Mouse (Mus musculus) midbrain, embryonic 16.5 days (tissue): ENCODE measurements around the gene Atat1. TPM values are rescaled to one million over a fixed set of nuclear protein-coding genes. Genes with fewer than 3 reads are reported as not detected.

Experiments used
- ATAC-seq: fragments of 200-750 bp; cut with Nextera tagmentation; 2 replicates; pipeline ENCODE4 v1.8.0; 2017; ENCODE audit warnings: moderate TSS enrichment
- H3K27ac ChIP-seq: fragments of 300-500 bp; sonication (generic); 2 replicates; pipeline ENCODE4 v1.5.1; 2014; ENCODE audit warnings: mild to moderate bottlenecking, low read length, mixed read lengths
- H3K27me3 ChIP-seq: fragments of 300-500 bp; sonication (generic); 2 replicates; pipeline ENCODE4 v1.6.1; 2014; ENCODE audit warnings: low read depth, low read length, mixed read lengths; ENCODE audit not compliant: control insufficient read depth, insufficient read depth
- H3K36me3 ChIP-seq: fragments of 300-500 bp; sonication (generic); 2 replicates; pipeline ENCODE4 v1.6.1; 2014; ENCODE audit warnings: mild to moderate bottlenecking, low read length, moderate library complexity, mixed read lengths; ENCODE audit not compliant: control insufficient read depth, insufficient read depth
- H3K4me1 ChIP-seq: fragments of 300-500 bp; sonication (generic); 2 replicates; pipeline ENCODE4 v1.6.1; 2014; ENCODE audit warnings: mild to moderate bottlenecking, low read length, mixed read lengths; ENCODE audit not compliant: control insufficient read depth, insufficient read depth
- H3K4me2 ChIP-seq: fragments of 300-500 bp; sonication (generic); 2 replicates; pipeline ENCODE4 v1.6.1; 2014; ENCODE audit warnings: mild to moderate bottlenecking, low read length, mixed read lengths
- H3K4me3 ChIP-seq: fragments of 300-500 bp; sonication (generic); 2 replicates; pipeline ENCODE4 v1.5.1; 2014; ENCODE audit warnings: low read depth, mild to moderate bottlenecking, low read length, moderate library complexity, mixed read lengths
- H3K9ac ChIP-seq: fragments of 300-500 bp; sonication (generic); 2 replicates; pipeline ENCODE4 v1.6.1; 2014; ENCODE audit warnings: low read depth, low read length, mixed read lengths
- H3K9me3 ChIP-seq: fragments of 300-500 bp; sonication (generic); replicated peaks from 2 replicates; pipeline ENCODE4 v1.6.1; 2014; ENCODE audit warnings: mild to moderate bottlenecking, low read length, mixed read lengths; ENCODE audit not compliant: control insufficient read depth, poor library complexity, severe bottlenecking
- WGBS: fragments of 180-500 bp; shearing (Covaris S2); extraction: QIAGEN DNeasy Blood & Tissue Kit; methylation state at CpG from one replicate; pipeline ENCODE4 v1.1.7; 2014; 5-methylcytosine and 5-hydroxymethylcytosine counted together
- polyA plus RNA-seq: library from polyadenylated mRNA; unstranded; fragments of >200 nt; fragmentation: Nextera tagmentation; extraction: Ambion mirVana; gene quantifications from 2 replicates; pipeline ENCODE4 v1.2.1, GENCODE M21; 2015

Gene Atat1
- polyA plus RNA-seq, 1 experiment from 2014 or later: 465 TPM

- 85% methylated on average over 6 of the region's 6 CpGs for WGBS
- Histone ChIP-seq H3K36me3 (no peaks in the 10 kb centered on the region), H3K9me3 (no peaks in the 10 kb centered on the region), H3K27me3 (no peaks in the 10 kb centered on the region), H3K4me3 (peak overlapping the region; percentile 66; the same call in 1 of the 2 replicates), H3K4me2 (no peak overlapping the region; the same call in 1 of the 2 replicates), H3K27ac (no peak overlapping the region), H3K4me1 (peaks cover 15% of the 10 kb centered on the region), H3K9ac (no peak overlapping the region)
- no peak for ATAC-seq
Observed at GRCm38 (mm10) chr17:35914975-35915374, 5.1 kb upstream of the Atat1 start.

- Histone ChIP-seq H3K36me3 (peaks cover 23% of the 10 kb centered on the region), H3K9ac (peak overlapping the region; percentile 91), H3K4me3 (peak overlapping the region; percentile 66), H3K4me1 (peaks cover 19% of the 10 kb centered on the region), H3K27ac (peak overlapping the region; percentile 80), H3K27me3 (no peaks in the 10 kb centered on the region), H3K9me3 (no peaks in the 10 kb centered on the region), H3K4me2 (peak overlapping the region; percentile 95)
- WGBS: 27% methylated on average over 20 of the region's 20 CpGs
- peak; percentile 49 for ATAC-seq
Observed at GRCm38 (mm10) chr17:35909186-35909918, 523 bp downstream of the Atat1 start.

GRCm38 (mm10) chr17:35907609-35908008, 2.3 kb downstream of the Atat1 start:
- WGBS: 72% methylated on average over 2 of the region's 2 CpGs
- H3K4me3 ChIP-seq: no peak overlapping the region

GRCm38 (mm10) chr17:35905587-35905986, 4.3 kb downstream of the Atat1 start:
- 95% methylated on average over 1 of the region's 1 CpGs for WGBS
- H3K27me3 ChIP-seq: no peaks in the 10 kb centered on the region
- peaks cover 42% of the 10 kb centered on the region for H3K36me3 ChIP-seq
- no peak overlapping the region for H3K27ac ChIP-seq
- H3K9ac ChIP-seq: no peak overlapping the region
- H3K4me3 ChIP-seq: no peak overlapping the region
- peaks cover 19% of the 10 kb centered on the region for H3K4me1 ChIP-seq
- no peaks in the 10 kb centered on the region for H3K9me3 ChIP-seq
- H3K4me2 ChIP-seq: no peak overlapping the region
- no peak for ATAC-seq

More at GRCm38 (mm10) chr17:35907609-35908008, 2.3 kb downstream of the Atat1 start:
- no peak overlapping the region for H3K9ac ChIP-seq
- H3K4me2 ChIP-seq: peak overlapping the region; percentile 95; the same call in 1 of the 2 replicates
- no peaks in the 10 kb centered on the region for H3K9me3 ChIP-seq
- H3K4me1 ChIP-seq: peaks cover 19% of the 10 kb centered on the region
- peaks cover 31% of the 10 kb centered on the region for H3K36me3 ChIP-seq
- no peaks in the 10 kb centered on the region for H3K27me3 ChIP-seq
- H3K27ac ChIP-seq: no peak overlapping the region
- no peak for ATAC-seq

- no peaks in the 10 kb centered on the region for H3K27me3 ChIP-seq
- H3K4me1 ChIP-seq: peaks cover 12% of the 10 kb centered on the region
- no peak overlapping the region for H3K9ac ChIP-seq
- H3K36me3 ChIP-seq: peaks cover 51% of the 10 kb centered on the region
- H3K27ac ChIP-seq: no peak overlapping the region
- ATAC-seq: no peak
- H3K4me3 ChIP-seq: no peak overlapping the region
- WGBS: 96% methylated on average over 4 of the region's 4 CpGs
- no peaks in the 10 kb centered on the region for H3K9me3 ChIP-seq
- no peak overlapping the region for H3K4me2 ChIP-seq
Observed at GRCm38 (mm10) chr17:35903992-35904355, 5.9 kb downstream of the Atat1 start.

GRCm38 (mm10) chr17:35903343-35903991, 6.4 kb downstream of the Atat1 start:
- 93% methylated on average over 9 of the region's 9 CpGs for WGBS

GRCm38 (mm10) chr17:35900636-35901035, 9.2 kb downstream of the Atat1 start:
- Histone ChIP-seq H3K27me3 (no peaks in the 10 kb centered on the region), H3K9me3 (no peaks in the 10 kb centered on the region), H3K36me3 (peaks cover 39% of the 10 kb centered on the region), H3K9ac (no peak overlapping the region), H3K4me2 (no peak overlapping the region), H3K4me3 (no peak overlapping the region), H3K27ac (no peak overlapping the region), H3K4me1 (peaks cover 15% of the 10 kb centered on the region)
- 89% methylated on average over 3 of the region's 3 CpGs for WGBS
- no peak for ATAC-seq

More at GRCm38 (mm10) chr17:35903343-35903991, 6.4 kb downstream of the Atat1 start:
- Histone ChIP-seq H3K36me3 (peaks cover 50% of the 10 kb centered on the region), H3K27ac (no peak overlapping the region), H3K4me1 (peaks cover 7% of the 10 kb centered on the region), H3K9ac (no peak overlapping the region), H3K4me3 (no peak overlapping the region), H3K4me2 (no peak overlapping the region), H3K27me3 (no peaks in the 10 kb centered on the region), H3K9me3 (no peaks in the 10 kb centered on the region)
- ATAC-seq: no peak

GRCm38 (mm10) chr17:35897644-35898573, 12.0 kb downstream of the Atat1 start:
- ATAC-seq: peak; percentile 52
- H3K27ac ChIP-seq: peak overlapping the region; percentile 98
- peak overlapping the region; percentile 81 for H3K9ac ChIP-seq
- WGBS: 45% methylated on average over 23 of the region's 23 CpGs
- peak overlapping the region; percentile 62 for H3K4me3 ChIP-seq
- H3K9me3 ChIP-seq: no peaks in the 10 kb centered on the region
- H3K36me3 ChIP-seq: peaks cover 25% of the 10 kb centered on the region; the same call in 1 of the 2 replicates
- H3K27me3 ChIP-seq: no peaks in the 10 kb centered on the region
- peaks cover 16% of the 10 kb centered on the region for H3K4me1 ChIP-seq
- peak overlapping the region; percentile 87 for H3K4me2 ChIP-seq
